In genomic region chr4:105911678-105912077, GRCm38 (mm10) we compare ENCODE assay signal across 21 mouse cellular contexts.
DNase-seq lines count a peak whose midpoint lies in the region; ATAC-seq lines count a peak whose summit lies in the region.
"Had no signal": no experiment of that assay in that cellular context is flagged by ENCODE, and none has a peak within 500 bp of the region (broad histone marks: within the 10 kb centered on the region; RNA-seq: fewer than 3 reads in every experiment).

No protein-coding gene starts in this region.

- 65% methylated on average over 6 of the region's 6 CpGs for WGBS in forebrain, embryonic 12.5 days
- 44% methylated on average over 6 of the region's 6 CpGs for WGBS in forebrain, embryonic 16.5 days

- no peak for ATAC-seq in forebrain, embryonic 12.5 days (ENCODE audit: low FRiP score)
- ATAC-seq in forebrain, embryonic 16.5 days = no peak
- ATAC-seq: CD4-positive, CD25-positive, alpha-beta regulatory T cell, adult 4 months; midbrain, embryonic 15.5 days had no signal

- peak; percentile 19 for DNase-seq in kidney, postnatal 10 days
- no peak for DNase-seq in kidney, postnatal 25 days
- DNase-seq in retina, postnatal 1 day = peak; percentile 21
- no peak for DNase-seq in retina, embryonic 14.5 days (ENCODE audit: low spot score)
- no peak for DNase-seq in frontal cortex, adult 2 months (ENCODE audit: extremely low spot score in 1 of 2, low spot score in 1 of 2)
- DNase-seq: adrenal gland, postnatal 14 days; cerebellum, adult 8-10 months; heart, adult 2 months; kidney, adult 11 months; layer of hippocampus, adult 9-11 months; right cerebral cortex, adult 18-20 months; right cerebral cortex, postnatal 4 days; thymus, adult 18-20 months; thymus, postnatal 4 days had no signal

- H3K4me1 ChIP-seq in forebrain, embryonic 12.5 days = no peaks in the 10 kb centered on the region
- H3K4me1 ChIP-seq in forebrain, embryonic 16.5 days (replicated peaks; ENCODE audit: control insufficient read depth, insufficient read depth, low read length) = no peaks in the 10 kb centered on the region
- H3K4me1 ChIP-seq: midbrain, embryonic 15.5 days; neural tube, embryonic 13.5 days had no signal

- H3K27ac ChIP-seq in forebrain, embryonic 12.5 days = 0 out of 2 replicates have a peak overlapping the region, but pooled peaks have one; percentile 3
- H3K27ac ChIP-seq in forebrain, embryonic 16.5 days (ENCODE audit: low read length) = no peak overlapping the region
- H3K27ac ChIP-seq: heart, adult 2 months; kidney, embryonic 15.5 days; midbrain, embryonic 15.5 days; neural tube, embryonic 13.5 days had no signal

- H3K4me3 ChIP-seq in forebrain, embryonic 12.5 days (replicated peaks) = no peak overlapping the region
- no peak overlapping the region for H3K4me3 ChIP-seq in forebrain, embryonic 16.5 days (replicated peaks; ENCODE audit: low read length)
- H3K4me3 ChIP-seq: heart, adult 2 months; kidney, embryonic 15.5 days; midbrain, embryonic 15.5 days; myocyte; neural tube, embryonic 13.5 days had no signal

- no peak overlapping the region for H3K9ac ChIP-seq in forebrain, embryonic 12.5 days
- H3K9ac ChIP-seq in forebrain, embryonic 16.5 days (replicated peaks; ENCODE audit: low read depth, low read length) = no peak overlapping the region
- H3K9ac ChIP-seq: kidney, embryonic 15.5 days; midbrain, embryonic 15.5 days; neural tube, embryonic 13.5 days had no signal

- H3K36me3 ChIP-seq in forebrain, embryonic 12.5 days (replicated peaks) = no peaks in the 10 kb centered on the region
- H3K36me3 ChIP-seq in forebrain, embryonic 16.5 days (ENCODE audit: control insufficient read depth, insufficient read depth) = no peaks in the 10 kb centered on the region
- H3K36me3 ChIP-seq: kidney, embryonic 15.5 days; midbrain, embryonic 15.5 days; neural tube, embryonic 13.5 days had no signal

- no peaks in the 10 kb centered on the region for H3K27me3 ChIP-seq in forebrain, embryonic 12.5 days
- H3K27me3 ChIP-seq in forebrain, embryonic 16.5 days (replicated peaks; ENCODE audit: control insufficient read depth, insufficient read depth, low read length) = no peaks in the 10 kb centered on the region
- H3K27me3 ChIP-seq: kidney, embryonic 15.5 days; midbrain, embryonic 15.5 days; neural tube, embryonic 13.5 days had no signal

- no peak overlapping the region for H3K4me2 ChIP-seq in forebrain, embryonic 12.5 days
- no peak overlapping the region for H3K4me2 ChIP-seq in forebrain, embryonic 16.5 days (ENCODE audit: low read length)
- H3K4me2 ChIP-seq: kidney, embryonic 15.5 days; midbrain, embryonic 15.5 days; neural tube, embryonic 13.5 days had no signal

- H3K9me3 ChIP-seq in forebrain, embryonic 12.5 days = no peaks in the 10 kb centered on the region
- no peaks in the 10 kb centered on the region for H3K9me3 ChIP-seq in forebrain, embryonic 16.5 days (ENCODE audit: control insufficient read depth, low read length)
- H3K9me3 ChIP-seq: kidney, embryonic 15.5 days; midbrain, embryonic 15.5 days; neural tube, embryonic 13.5 days had no signal

Comparison
In these comparisons a context has a peak if more than half of its experiments do, and no peak if none do; other contexts are left out.
1. DNase-seq: peak in kidney, postnatal 10 days (single experiment) and retina, postnatal 1 day (single experiment); none in kidney, postnatal 25 days (0 of 2), retina, embryonic 14.5 days (single experiment) and frontal cortex, adult 2 months (0 of 2).